Mouse (Mus musculus): ENCODE data around the gene Vasp.

GRCm38 (mm10) chr7:19229404-19229803 is 42.2 kb downstream of the Vasp start:
- TF ChIP-seq CTCF (IDR thresholded peaks at IDR 0.05; ENCODE audit: low read depth, low read length) (no peak), POLR2A (IDR thresholded peaks at IDR 0.05; ENCODE audit: borderline replicate concordance, low read depth, low read length) (no peak)

Measured in bone marrow macrophage, adult 2 months (primary cell).